Mouse (Mus musculus) CH12.LX (cell line): Measurements from ENCODE around the gene Sult2a3.
"Not testable (repeated sequence)": the region's sequence is repeated elsewhere in the genome, so short reads cannot be mapped to it uniquely, and the experiment has no call there.

Source experiments
- BHLHE40 ChIP-seq: IDR thresholded peaks from 2 replicates; pipeline ENCODE4 v1.6.1; 2011; ENCODE audit warnings: mild to moderate bottlenecking, low read depth, low read length, improper control_type of control experiment
- CTCF ChIP-seq, 2 experiments: IDR thresholded peaks in 1 of 2; conservative IDR thresholded peaks in 1 of 2; 2 replicates each; pipeline ENCODE4 v1.5.1; 2011 to 2012; ENCODE audit warnings: low read depth in 2 of 2, low read length in 2 of 2, improper control_type of control experiment in 1 of 2, inconsistent platforms in 1 of 2, mild to moderate bottlenecking in 1 of 2, moderate library complexity in 1 of 2
- EP300 ChIP-seq: IDR thresholded peaks from 2 replicates; pipeline ENCODE4 v1.6.1; 2011; ENCODE audit warnings: low read length, improper control_type of control experiment
- POLR2A ChIP-seq: IDR thresholded peaks from 2 replicates; pipeline ENCODE4 v1.6.1; 2011; ENCODE audit warnings: low read depth, mild to moderate bottlenecking, improper control_type of control experiment, low read length
- POLR2AphosphoS2 ChIP-seq: IDR thresholded peaks from 2 replicates; pipeline ENCODE4 v1.6.1; 2011; ENCODE audit warnings: low read depth, low read length, improper control_type of control experiment
- SMC3 ChIP-seq: IDR thresholded peaks from 2 replicates; pipeline ENCODE4 v1.6.1; 2011; ENCODE audit warnings: low read depth, low read length, improper control_type of control experiment

DNA sequence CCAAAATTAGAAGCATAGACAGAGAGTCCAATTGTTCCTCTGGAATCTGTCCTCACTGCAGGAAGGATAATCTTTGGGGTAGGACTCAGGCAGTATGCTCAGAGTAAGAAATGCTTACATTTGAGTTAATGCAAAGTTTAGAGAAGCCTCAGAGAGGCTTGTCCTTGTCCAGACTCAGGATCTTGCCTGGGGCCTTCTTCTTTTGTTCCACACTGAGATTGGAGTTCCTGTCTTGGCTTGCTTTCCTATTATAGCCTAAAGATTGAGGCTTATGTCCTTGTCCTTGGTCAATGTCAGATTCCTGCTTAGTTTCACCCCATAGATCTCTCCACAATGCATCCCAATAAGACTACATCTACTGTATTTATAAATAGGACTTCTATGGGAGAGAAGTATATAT, 92.0 kb downstream of the Sult2a3 start:
- not testable (repeated sequence) for TF ChIP-seq POLR2AphosphoS2; BHLHE40; EP300; CTCF (conservative IDR thresholded peaks at IDR 0.05 in 1 of 2, IDR thresholded peaks at IDR 0.05 in 1 of 2; ENCODE audit: low read depth in 2 of 2, low read length in 2 of 2); POLR2A; SMC3
